Mouse (Mus musculus): Measurements from ENCODE around the gene Actr5. TPM values are rescaled to one million over a fixed set of nuclear protein-coding genes. Genes with fewer than 3 reads are reported as not detected.

The Actr5 gene
- polyA plus RNA-seq, 1 experiment from 2014 or later = 2.7 TPM

- no peak overlapping the region for H3K4me3 ChIP-seq (replicated peaks; ENCODE audit: low read length)
- ATAC-seq (ENCODE audit: insufficient read depth, low FRiP score) = no peak
- H3K4me2 ChIP-seq (ENCODE audit: low read depth, low read length) = no peak overlapping the region
- 59% methylated on average over 13 of the region's 13 CpGs for WGBS
- H3K36me3 ChIP-seq (ENCODE audit: control insufficient read depth, insufficient read depth, low read length) = no peaks in the 10 kb centered on the region
- no peaks in the 10 kb centered on the region; the same call in 1 of the 2 replicates for H3K9me3 ChIP-seq (replicated peaks; ENCODE audit: control insufficient read depth, low read length)
- peaks cover 49% of the 10 kb centered on the region for H3K27me3 ChIP-seq (ENCODE audit: control insufficient read depth, insufficient read depth, low read length)
- H3K27ac ChIP-seq (ENCODE audit: low read length) = no peak overlapping the region
- peaks cover 12% of the 10 kb centered on the region; the same call in 1 of the 2 replicates for H3K4me1 ChIP-seq (ENCODE audit: control insufficient read depth, insufficient read depth, low read length)
- no peak overlapping the region for H3K9ac ChIP-seq (ENCODE audit: low read length)
These were observed 44.8 kb downstream of the Actr5 start for GRCm38 (mm10) chr2:158669199-158670195.

- H3K4me3 ChIP-seq (replicated peaks; ENCODE audit: low read length) = no peak overlapping the region
- ATAC-seq (ENCODE audit: insufficient read depth, low FRiP score) = no peak
- no peaks in the 10 kb centered on the region for H3K36me3 ChIP-seq (ENCODE audit: control insufficient read depth, insufficient read depth, low read length)
- H3K27me3 ChIP-seq (ENCODE audit: control insufficient read depth, insufficient read depth, low read length) = peaks cover 45% of the 10 kb centered on the region
- no peak overlapping the region for H3K27ac ChIP-seq (ENCODE audit: low read length)
- peaks cover 15% of the 10 kb centered on the region; the same call in 1 of the 2 replicates for H3K4me1 ChIP-seq (ENCODE audit: control insufficient read depth, insufficient read depth, low read length)
- H3K9me3 ChIP-seq (replicated peaks; ENCODE audit: control insufficient read depth, low read length) = no peaks in the 10 kb centered on the region; the same call in 1 of the 2 replicates
- WGBS = 57% methylated on average over 10 of the region's 10 CpGs
- H3K4me2 ChIP-seq (ENCODE audit: low read depth, low read length) = no peak overlapping the region
- no peak overlapping the region for H3K9ac ChIP-seq (ENCODE audit: low read length)
These were observed 45.9 kb downstream of the Actr5 start for GRCm38 (mm10) chr2:158670571-158670970.

- Histone ChIP-seq H3K4me3 (replicated peaks; ENCODE audit: low read length) (no peak overlapping the region), H3K9ac (ENCODE audit: low read length) (no peak overlapping the region), H3K27ac (ENCODE audit: low read length) (no peak overlapping the region), H3K9me3 (replicated peaks; ENCODE audit: control insufficient read depth, low read length) (no peaks in the 10 kb centered on the region; the same call in 1 of the 2 replicates), H3K4me2 (ENCODE audit: low read depth, low read length) (no peak overlapping the region), H3K4me1 (ENCODE audit: control insufficient read depth, insufficient read depth, low read length) (peaks cover 11% of the 10 kb centered on the region; the same call in 1 of the 2 replicates), H3K27me3 (ENCODE audit: control insufficient read depth, insufficient read depth, low read length) (peaks cover 24% of the 10 kb centered on the region), H3K36me3 (ENCODE audit: control insufficient read depth, insufficient read depth, low read length) (no peaks in the 10 kb centered on the region)
- ATAC-seq (ENCODE audit: insufficient read depth, low FRiP score) = peak; percentile 34; the same call in 1 of the 2 replicates
- 12% methylated on average over 6 of the region's 6 CpGs for WGBS
These were observed 48.1 kb downstream of the Actr5 start for GRCm38 (mm10) chr2:158672829-158673228.

GRCm38 (mm10) chr2:158673493-158673892, 48.8 kb downstream of the Actr5 start:
- WGBS = 65% methylated on average over 4 of the region's 4 CpGs
- Histone ChIP-seq H3K9me3 (replicated peaks; ENCODE audit: control insufficient read depth, low read length) (no peaks in the 10 kb centered on the region; the same call in 1 of the 2 replicates), H3K36me3 (ENCODE audit: control insufficient read depth, insufficient read depth, low read length) (no peaks in the 10 kb centered on the region), H3K4me2 (ENCODE audit: low read depth, low read length) (no peak overlapping the region), H3K4me1 (ENCODE audit: control insufficient read depth, insufficient read depth, low read length) (0 out of 2 replicates have a peak, but pooled peaks cover 9% of the 10 kb centered on the region), H3K9ac (ENCODE audit: low read length) (no peak overlapping the region), H3K27ac (ENCODE audit: low read length) (peak overlapping the region; percentile 51; the same call in 1 of the 2 replicates), H3K27me3 (ENCODE audit: control insufficient read depth, insufficient read depth, low read length) (peaks cover 19% of the 10 kb centered on the region), H3K4me3 (replicated peaks; ENCODE audit: low read length) (no peak overlapping the region)
- ATAC-seq (ENCODE audit: insufficient read depth, low FRiP score) = no peak

- Histone ChIP-seq H3K27me3 (ENCODE audit: control insufficient read depth, insufficient read depth, low read length) (peaks cover 12% of the 10 kb centered on the region), H3K4me3 (replicated peaks; ENCODE audit: low read length) (no peak overlapping the region), H3K4me1 (ENCODE audit: control insufficient read depth, insufficient read depth, low read length) (0 out of 2 replicates have a peak, but pooled peaks cover 9% of the 10 kb centered on the region), H3K4me2 (ENCODE audit: low read depth, low read length) (no peak overlapping the region), H3K9me3 (replicated peaks; ENCODE audit: control insufficient read depth, low read length) (no peaks in the 10 kb centered on the region; the same call in 1 of the 2 replicates), H3K27ac (ENCODE audit: low read length) (no peak overlapping the region), H3K36me3 (ENCODE audit: control insufficient read depth, insufficient read depth, low read length) (no peaks in the 10 kb centered on the region), H3K9ac (ENCODE audit: low read length) (no peak overlapping the region)
- ATAC-seq (ENCODE audit: insufficient read depth, low FRiP score) = no peak
- WGBS = 70% methylated on average over 6 of the region's 6 CpGs
These were observed 49.4 kb downstream of the Actr5 start for GRCm38 (mm10) chr2:158674131-158674530.

GRCm38 (mm10) chr2:158674759-158675158, 50.1 kb downstream of the Actr5 start:
- Histone ChIP-seq H3K36me3 (ENCODE audit: control insufficient read depth, insufficient read depth, low read length) (no peaks in the 10 kb centered on the region), H3K27ac (ENCODE audit: low read length) (no peak overlapping the region), H3K9me3 (replicated peaks; ENCODE audit: control insufficient read depth, low read length) (no peaks in the 10 kb centered on the region; the same call in 1 of the 2 replicates), H3K4me3 (replicated peaks; ENCODE audit: low read length) (no peak overlapping the region), H3K27me3 (ENCODE audit: control insufficient read depth, insufficient read depth, low read length) (peaks cover 6% of the 10 kb centered on the region; the same call in 1 of the 2 replicates), H3K4me1 (ENCODE audit: control insufficient read depth, insufficient read depth, low read length) (0 out of 2 replicates have a peak, but pooled peaks cover 9% of the 10 kb centered on the region), H3K9ac (ENCODE audit: low read length) (no peak overlapping the region), H3K4me2 (ENCODE audit: low read depth, low read length) (no peak overlapping the region)
- WGBS = 83% methylated on average over 7 of the region's 7 CpGs
- ATAC-seq (ENCODE audit: insufficient read depth, low FRiP score) = no peak

- 0 out of 2 replicates have a peak, but pooled peaks cover 9% of the 10 kb centered on the region for H3K4me1 ChIP-seq (ENCODE audit: control insufficient read depth, insufficient read depth, low read length)
- no peak overlapping the region for H3K4me2 ChIP-seq (ENCODE audit: low read depth, low read length)
- H3K27me3 ChIP-seq (ENCODE audit: control insufficient read depth, insufficient read depth, low read length) = 0 out of 2 replicates have a peak, but pooled peaks cover 3% of the 10 kb centered on the region
- no peak overlapping the region for H3K9ac ChIP-seq (ENCODE audit: low read length)
- H3K27ac ChIP-seq (ENCODE audit: low read length) = no peak overlapping the region
- ATAC-seq (ENCODE audit: insufficient read depth, low FRiP score) = no peak
- H3K36me3 ChIP-seq (ENCODE audit: control insufficient read depth, insufficient read depth, low read length) = no peaks in the 10 kb centered on the region
- H3K4me3 ChIP-seq (replicated peaks; ENCODE audit: low read length) = no peak overlapping the region
- 52% methylated on average over 6 of the region's 6 CpGs for WGBS
- H3K9me3 ChIP-seq (replicated peaks; ENCODE audit: control insufficient read depth, low read length) = no peaks in the 10 kb centered on the region; the same call in 1 of the 2 replicates
These were observed 50.5 kb downstream of the Actr5 start for GRCm38 (mm10) chr2:158675161-158675560.

- Histone ChIP-seq H3K27ac (ENCODE audit: low read length) (no peak overlapping the region), H3K9me3 (replicated peaks; ENCODE audit: control insufficient read depth, low read length) (no peaks in the 10 kb centered on the region; the same call in 1 of the 2 replicates), H3K4me3 (replicated peaks; ENCODE audit: low read length) (no peak overlapping the region), H3K27me3 (ENCODE audit: control insufficient read depth, insufficient read depth, low read length) (0 out of 2 replicates have a peak, but pooled peaks cover under 1% of the 10 kb centered on the region), H3K36me3 (ENCODE audit: control insufficient read depth, insufficient read depth, low read length) (no peaks in the 10 kb centered on the region), H3K9ac (ENCODE audit: low read length) (no peak overlapping the region), H3K4me1 (ENCODE audit: control insufficient read depth, insufficient read depth, low read length) (0 out of 2 replicates have a peak, but pooled peaks cover 9% of the 10 kb centered on the region), H3K4me2 (ENCODE audit: low read depth, low read length) (no peak overlapping the region)
- no peak for ATAC-seq (ENCODE audit: insufficient read depth, low FRiP score)
- 87% methylated on average over 12 of the region's 12 CpGs for WGBS
These were observed 51.3 kb downstream of the Actr5 start for GRCm38 (mm10) chr2:158675907-158676533.

Measured in stomach, embryonic 16.5 days (tissue).